In the genomic region with DNA sequence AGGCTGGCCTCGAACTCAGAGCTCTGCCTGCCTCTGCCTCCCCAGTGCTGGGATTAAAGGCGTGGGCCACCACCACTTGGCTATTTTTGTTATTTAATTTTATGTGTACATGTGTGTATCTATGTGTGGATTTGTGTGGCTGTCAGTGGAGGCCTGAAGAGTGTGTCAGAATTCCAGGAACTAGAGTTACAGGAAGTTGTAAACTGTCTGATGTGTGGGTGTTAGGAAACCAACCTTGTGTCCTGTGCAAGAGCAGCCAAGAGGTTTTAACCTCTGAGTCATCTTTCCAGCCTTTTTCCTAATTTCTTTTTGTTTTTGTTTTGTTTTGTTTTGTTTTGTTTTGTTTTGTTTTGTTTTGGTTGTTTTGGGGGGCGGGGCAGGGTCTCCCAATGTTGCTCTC, we compare ENCODE assay signal across 13 mouse cellular contexts. TPM values are rescaled to one million over a fixed set of nuclear protein-coding genes. Genes with fewer than 3 reads are reported as not detected.
"Had no signal": no experiment of that assay in that cellular context is flagged by ENCODE, and none has a peak within 500 bp of the region (broad histone marks: within the 10 kb centered on the region; RNA-seq: fewer than 3 reads in every experiment).

No protein-coding gene starts in this region.

- ATAC-seq: midbrain, embryonic 13.5 days; midbrain, embryonic 15.5 days had no signal

- DNase-seq: lung, adult 18-20 months; lung, embryonic 14.5 days; lung, postnatal 10 days; lung, postnatal 4 days; right cerebral cortex, postnatal 14 days; thymus, adult 2 months; thymus, postnatal 25 days; thymus, postnatal 4 days had no signal

RNA-seq across cellular contexts. Expression of a gene that starts 34.2 kb away (rescaled TPM):
- total RNA-seq: midbrain, postnatal 0 days; monocyte, adult 5-6 weeks; neutrophil, adult 5-6 weeks had no signal
